Comparison of ENCODE assay signal across 20 mouse cellular contexts in the genomic region with DNA sequence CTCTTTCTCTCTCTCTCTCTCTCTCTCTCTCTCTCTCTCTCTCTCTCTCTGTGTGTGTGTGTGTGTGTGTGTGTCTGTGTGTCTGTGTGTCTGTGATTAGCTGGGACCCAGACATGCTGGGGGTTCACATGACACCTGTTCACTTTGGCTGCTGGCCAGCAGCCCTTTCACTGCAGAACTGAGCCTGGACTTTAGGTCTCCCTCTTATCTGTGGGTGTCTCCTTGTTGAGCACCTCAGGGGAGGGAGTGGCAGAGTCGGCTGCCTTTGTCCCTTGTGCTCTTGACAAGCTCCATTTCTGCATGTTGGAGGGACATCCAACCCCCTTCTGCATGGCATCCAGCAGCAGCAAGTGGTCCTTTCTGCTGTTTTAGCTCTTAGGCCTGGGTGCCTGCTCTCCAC. TPM values are rescaled to one million over a fixed set of nuclear protein-coding genes. Genes with fewer than 3 reads are reported as not detected.
DNase-seq lines count a peak whose midpoint lies in the region; ATAC-seq and TF ChIP-seq lines count a peak whose summit lies in the region.
"Had no signal": no experiment of that assay in that cellular context is flagged by ENCODE, and none has a peak within 500 bp of the region (broad histone marks: within the 10 kb centered on the region; RNA-seq: fewer than 3 reads in every experiment).

No protein-coding gene starts in this region.

- no peaks in the 10 kb centered on the region for H3K36me3 ChIP-seq in lung, embryonic 14.5 days (ENCODE audit: insufficient read depth)
- H3K36me3 ChIP-seq in intestine, postnatal 0 days (ENCODE audit: control insufficient read depth, insufficient read depth) = no peaks in the 10 kb centered on the region
- no peaks in the 10 kb centered on the region for H3K36me3 ChIP-seq in stomach, embryonic 14.5 days (ENCODE audit: control insufficient read depth, insufficient read depth, low read length)
- H3K36me3 ChIP-seq: embryonic facial prominence, embryonic 10.5 days; heart, embryonic 12.5 days had no signal

- 43% methylated on average over 1 of the region's 1 CpGs for WGBS in lung, embryonic 14.5 days
- 13% methylated on average over 1 of the region's 1 CpGs for WGBS in intestine, postnatal 0 days
- WGBS in stomach, embryonic 14.5 days = 30% methylated on average over 1 of the region's 1 CpGs

- H3K27me3 ChIP-seq in lung, embryonic 14.5 days (ENCODE audit: insufficient read depth, low read length) = no peaks in the 10 kb centered on the region
- H3K27me3 ChIP-seq in intestine, postnatal 0 days (replicated peaks; ENCODE audit: control insufficient read depth, insufficient read depth, low read length) = no peaks in the 10 kb centered on the region
- H3K27me3 ChIP-seq in stomach, embryonic 14.5 days (ENCODE audit: control insufficient read depth, insufficient read depth, low read length) = no peaks in the 10 kb centered on the region
- H3K27me3 ChIP-seq: heart, embryonic 12.5 days had no signal

- H3K9me3 ChIP-seq in lung, embryonic 14.5 days (ENCODE audit: low read depth, low read length) = no peaks in the 10 kb centered on the region
- H3K9me3 ChIP-seq in intestine, postnatal 0 days (ENCODE audit: control insufficient read depth) = no peaks in the 10 kb centered on the region
- H3K9me3 ChIP-seq in stomach, embryonic 14.5 days (ENCODE audit: control insufficient read depth, low read depth, low read length) = no peaks in the 10 kb centered on the region
- H3K9me3 ChIP-seq: embryonic facial prominence, embryonic 10.5 days had no signal

- no peak overlapping the region for H3K4me3 ChIP-seq in lung, embryonic 14.5 days (ENCODE audit: low read depth, low read length)
- H3K4me3 ChIP-seq in intestine, postnatal 0 days (ENCODE audit: low read depth, low read length) = no peak overlapping the region
- no peak overlapping the region for H3K4me3 ChIP-seq in stomach, embryonic 14.5 days (ENCODE audit: low read depth, low read length)
- H3K4me3 ChIP-seq: embryonic facial prominence, embryonic 10.5 days; heart, adult 2 months; heart, embryonic 12.5 days had no signal

- no peak for ATAC-seq in lung, embryonic 14.5 days (ENCODE audit: insufficient read depth)
- peak; percentile 86 for ATAC-seq in intestine, postnatal 0 days
- 0 out of 2 replicates have a peak, but pooled peaks have one; percentile 30 for ATAC-seq in stomach, embryonic 14.5 days (ENCODE audit: insufficient number of reproducible peaks, insufficient read depth, low FRiP score, low read depth)
- ATAC-seq in erythroid progenitor cell, adult 5-6 weeks (replicated peaks; ENCODE audit: low FRiP score, poor library complexity, severe bottlenecking) = no peak
- ATAC-seq in CD4-positive, CD25-positive, alpha-beta regulatory T cell, adult 4 months = no peak
- ATAC-seq: forebrain, embryonic 16.5 days; hindbrain, embryonic 16.5 days had no signal

- DNase-seq in cerebellum, postnatal 10 days = peak; percentile 34 to 40
- DNase-seq in cerebellum, adult 11-12 months = no peak
- peak; percentile 27 for DNase-seq in lung, embryonic 14.5 days
- DNase-seq in lung, postnatal 25 days (ENCODE audit: low spot score) = no peak
- DNase-seq: adrenal gland, postnatal 10 days; B cell, adult 2 months; cerebellum, adult 18-20 months; cerebellum, adult 9-11 months; gastrocnemius, postnatal 14 days; heart, adult 2 months; heart, postnatal 36 days had no signal

- H3K9ac ChIP-seq in lung, embryonic 14.5 days = no peak overlapping the region
- H3K9ac ChIP-seq in intestine, postnatal 0 days (ENCODE audit: low read depth, low read length) = no peak overlapping the region
- H3K9ac ChIP-seq in stomach, embryonic 14.5 days (replicated peaks; ENCODE audit: low read depth, low read length) = no peak overlapping the region
- H3K9ac ChIP-seq: heart, embryonic 12.5 days had no signal

- H3K27ac ChIP-seq in lung, embryonic 14.5 days (ENCODE audit: low read depth) = no peak overlapping the region
- no peak overlapping the region for H3K27ac ChIP-seq in intestine, postnatal 0 days (ENCODE audit: low read depth, low read length)
- no peak overlapping the region for H3K27ac ChIP-seq in stomach, embryonic 14.5 days (ENCODE audit: low read length)
- H3K27ac ChIP-seq: embryonic facial prominence, embryonic 10.5 days; heart, adult 2 months had no signal

- no peak for TF ChIP-seq CTCF in lung, embryonic 14.5 days (IDR thresholded peaks at IDR 0.05; ENCODE audit: low read depth)
- no peak for TF ChIP-seq CTCF in intestine, postnatal 0 days (IDR thresholded peaks at IDR 0.05; ENCODE audit: low read depth)

- no peak overlapping the region for H3K4me2 ChIP-seq in lung, embryonic 14.5 days
- no peak overlapping the region for H3K4me2 ChIP-seq in intestine, postnatal 0 days (replicated peaks; ENCODE audit: low read depth)
- H3K4me2 ChIP-seq in stomach, embryonic 14.5 days (replicated peaks; ENCODE audit: low read depth, low read length) = no peak overlapping the region
- H3K4me2 ChIP-seq: heart, embryonic 12.5 days had no signal

- H3K4me1 ChIP-seq in lung, embryonic 14.5 days (ENCODE audit: insufficient read depth) = no peaks in the 10 kb centered on the region
- H3K4me1 ChIP-seq in intestine, postnatal 0 days (replicated peaks; ENCODE audit: control insufficient read depth, insufficient read depth, low read length) = peaks cover under 1% of the 10 kb centered on the region; the same call in 1 of the 2 replicates
- H3K4me1 ChIP-seq in stomach, embryonic 14.5 days (ENCODE audit: control insufficient read depth, insufficient read depth, low read length) = peaks cover 9% of the 10 kb centered on the region

RNA-seq across cellular contexts. Expression of a gene that starts 11.0 kb away (rescaled TPM):
- polyA plus RNA-seq in lung, embryonic 14.5 days (2014; fragmentation: Nextera tagmentation; extraction: Ambion mirVana) = 17.4 and 18.1 TPM in 2 replicates
- 10.6 and 11.2 TPM in 2 replicates for polyA plus RNA-seq in intestine, postnatal 0 days (2015; fragmentation: Nextera tagmentation; extraction: Ambion mirVana)
- 12.3 and 14.2 TPM in 2 replicates for polyA plus RNA-seq in stomach, embryonic 14.5 days (2014; fragmentation: Nextera tagmentation; extraction: Ambion mirVana)
- not detected in 2 replicates for total RNA-seq in erythroid progenitor cell, adult 5-6 weeks (2015; ENCODE audit: low replicate concordance)
- total RNA-seq in erythroid progenitor cell, adult 5-6 weeks (2017; ENCODE audit: low replicate concordance) = not detected in 2 replicates
- polyA plus RNA-seq in CD4-positive, CD25-positive, alpha-beta regulatory T cell, adult 4 months (2017; shearing (Covaris generic)) = not detected
- total RNA-seq: MEL had no signal

Comparison
In these comparisons a context has a peak if more than half of its experiments do, and no peak if none do; other contexts are left out.
1. DNase-seq: peak in cerebellum, postnatal 10 days (2 of 2) and lung, embryonic 14.5 days (single experiment); none in cerebellum, adult 11-12 months (single experiment) and lung, postnatal 25 days (single experiment).
2. ATAC-seq: peak in intestine, postnatal 0 days (single experiment) and stomach, embryonic 14.5 days (single experiment); none in lung, embryonic 14.5 days (single experiment), erythroid progenitor cell, adult 5-6 weeks (single experiment) and CD4-positive, CD25-positive, alpha-beta regulatory T cell, adult 4 months (single experiment).
3. RNA of a gene that starts 11.0 kb away (polyA plus RNA-seq): 17.4 to 18.1 TPM in lung, embryonic 14.5 days, 12.3 to 14.2 TPM in stomach, embryonic 14.5 days and 10.6 to 11.2 TPM in intestine, postnatal 0 days; not detected in CD4-positive, CD25-positive, alpha-beta regulatory T cell, adult 4 months; every median in the first group is over 10 times any median in the second.